Mouse (Mus musculus): ENCODE measurements at regions not wholly inside any gene's neighbourhood (a gene's known extent, or its start where the extent isn't known, plus 50 kb on each side); places are given as distances from the start of the nearest gene placed in this dataset.
A peak's percentile ranks its signal among the peaks of the same experiment; 100 is the strongest.

DNA sequence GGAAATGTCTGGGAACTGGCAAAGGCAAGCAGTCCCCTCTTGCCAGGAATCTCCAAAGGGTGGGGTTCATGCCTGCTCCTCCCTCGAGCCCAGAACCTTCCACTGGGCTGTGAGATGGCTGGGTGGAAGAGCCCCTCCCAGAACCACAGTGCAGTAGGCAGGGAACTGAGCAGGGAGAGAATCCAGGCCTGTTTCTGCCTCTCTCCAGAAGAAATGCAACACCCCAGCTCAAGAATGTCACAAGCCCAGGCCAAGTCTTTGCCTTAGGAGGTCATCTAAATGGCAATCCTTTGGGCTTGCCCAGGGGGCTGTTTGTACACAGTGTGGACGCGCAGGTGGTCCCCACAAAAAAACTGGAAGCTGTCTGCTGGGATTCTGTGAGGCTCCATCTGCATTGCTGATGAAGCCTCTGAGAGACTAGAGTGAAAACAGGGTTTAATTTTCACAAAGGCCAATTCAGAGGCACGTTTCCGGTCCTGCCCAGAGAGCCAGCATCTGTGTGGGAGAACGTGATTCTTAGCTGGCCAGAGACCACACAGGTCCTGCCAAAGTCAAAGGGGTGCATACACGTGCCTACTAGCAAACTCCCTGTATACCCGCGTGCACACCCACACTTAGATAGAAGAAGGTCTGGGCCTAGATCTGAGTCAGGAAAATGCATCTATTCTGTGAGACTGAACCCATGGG, 129.0 kb downstream of the Hmg20a start:
- ATAC-seq (ENCODE audit: low TSS enrichment): no peak

DNA sequence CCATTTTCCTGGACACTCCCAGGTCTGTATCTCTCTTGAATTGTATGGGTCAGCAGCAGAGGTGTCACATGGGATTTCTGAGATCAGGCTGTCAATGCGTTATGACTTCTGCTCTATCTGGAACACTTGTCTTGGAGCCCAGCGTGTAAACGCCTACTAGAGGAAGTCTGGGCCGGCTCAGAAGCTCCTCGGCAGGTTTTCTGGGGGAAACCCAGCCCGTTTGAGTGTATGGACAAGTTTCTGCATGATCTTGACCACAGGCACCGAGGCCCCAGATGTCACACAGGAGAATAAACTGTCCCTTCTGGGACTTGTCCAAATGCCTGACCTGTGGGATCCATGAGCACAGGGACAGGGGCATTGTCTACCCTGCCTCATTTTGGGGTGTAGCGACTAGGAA, 131.4 kb downstream of the Hmg20a start:
- ATAC-seq (ENCODE audit: low TSS enrichment): no peak

DNA sequence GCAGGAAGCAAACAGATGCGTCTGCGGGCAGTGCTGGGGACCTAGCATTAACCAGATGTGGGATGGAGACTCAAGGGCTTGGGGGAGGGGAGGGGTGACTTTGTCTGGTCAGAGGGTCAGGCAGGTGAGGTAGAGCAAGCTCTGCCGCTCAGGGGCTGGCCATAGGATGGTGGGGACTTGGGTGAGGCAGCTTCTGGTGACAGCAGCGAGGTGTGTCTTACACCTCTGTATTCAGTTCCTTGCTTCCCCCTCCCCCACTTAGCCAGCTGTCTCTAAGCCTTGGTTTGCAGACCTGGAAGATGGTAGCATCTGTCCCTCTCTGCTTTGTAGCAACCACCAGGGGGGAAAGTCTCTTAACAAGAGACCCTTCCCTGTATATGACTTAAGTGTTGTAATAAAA, 131.8 kb downstream of the Hmg20a start:
- no peak for ATAC-seq (ENCODE audit: low TSS enrichment)

DNA sequence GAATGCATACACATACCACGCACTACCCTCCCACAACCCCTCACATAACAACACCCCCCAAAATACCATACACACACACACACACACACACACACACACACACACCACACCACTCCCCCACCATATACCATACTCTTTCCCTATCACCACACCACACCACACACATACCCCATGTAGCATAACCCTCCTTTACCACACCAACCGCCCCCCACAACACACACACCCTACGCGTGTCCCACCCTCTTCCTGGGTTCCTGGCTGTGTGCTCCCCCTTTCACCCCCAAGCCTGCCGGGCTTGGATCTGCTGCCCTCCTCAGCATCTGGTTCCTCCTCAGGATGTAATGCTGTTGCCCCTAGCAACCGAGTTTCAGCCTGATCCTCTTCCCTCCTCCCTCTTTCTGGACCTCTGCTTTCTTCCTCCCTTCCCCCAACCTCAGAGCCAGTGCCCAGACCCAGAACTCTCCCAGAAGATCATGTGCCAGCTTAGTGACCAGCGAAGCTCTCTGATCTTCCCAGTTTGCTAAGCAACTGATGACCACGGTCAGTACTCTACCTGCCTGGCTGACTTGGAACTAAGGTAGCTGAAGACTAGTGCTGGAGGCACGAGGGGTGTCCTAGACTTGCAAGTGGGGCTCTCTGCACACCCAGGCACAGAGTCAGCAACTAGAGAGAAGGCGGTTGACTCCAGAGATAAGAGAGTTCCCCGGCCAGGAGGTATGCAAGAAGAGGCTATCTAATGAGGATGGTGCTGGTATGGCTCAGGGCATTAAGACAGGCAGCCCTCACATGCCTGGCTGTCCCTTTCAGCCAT, 133.2 kb downstream of the Hmg20a start:
- ATAC-seq (ENCODE audit: low TSS enrichment): peak; percentile 69

DNA sequence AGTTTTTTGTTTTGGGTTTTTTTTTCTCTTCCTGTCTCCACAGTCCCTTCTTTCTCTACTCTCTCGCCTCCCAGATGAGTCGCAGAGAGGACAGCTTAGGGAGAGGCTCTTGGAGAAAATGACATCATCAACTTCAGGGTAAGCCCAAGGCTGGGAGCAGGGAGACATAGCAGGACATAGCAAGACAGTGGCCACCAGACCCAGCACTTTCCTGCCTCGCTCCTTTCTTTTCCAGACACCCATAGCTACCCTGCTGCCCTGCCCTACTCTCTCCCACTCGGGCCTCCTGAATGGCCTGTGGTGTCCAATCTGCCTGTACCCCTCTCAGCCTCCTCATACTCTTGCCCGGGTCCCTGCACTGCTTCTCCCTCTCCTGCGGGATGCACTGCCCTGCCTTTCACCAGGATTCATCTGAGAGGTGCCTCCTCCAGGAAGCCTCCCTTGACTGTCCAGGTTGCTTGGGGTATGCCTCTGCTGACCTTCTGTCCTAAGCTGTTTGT, 133.8 kb downstream of the Hmg20a start:
- 0 out of 2 replicates have a peak, but pooled peaks have one; percentile 11 for ATAC-seq (ENCODE audit: low TSS enrichment)

DNA sequence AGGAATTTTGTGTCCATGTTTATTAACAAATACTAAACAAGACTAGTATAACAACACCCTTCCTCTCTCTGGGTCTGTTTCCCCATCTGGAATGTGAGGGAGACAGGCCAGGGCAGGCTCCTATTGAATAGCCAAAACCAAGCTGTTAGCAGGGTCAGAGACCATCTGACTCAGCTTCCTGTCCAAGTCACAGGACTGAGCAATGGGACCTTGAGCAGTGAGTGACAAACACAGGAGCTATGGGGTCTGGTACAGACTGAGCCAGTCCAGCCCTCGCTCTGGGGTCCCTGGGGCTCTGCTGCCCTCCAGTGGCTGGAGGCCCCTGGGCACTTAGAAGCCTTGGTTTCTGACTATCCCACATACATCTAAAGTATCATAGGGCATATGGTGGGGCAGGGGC, 134.4 kb downstream of the Hmg20a start:
- ATAC-seq (ENCODE audit: low TSS enrichment): peak; percentile 79; the same call in 1 of the 2 replicates

DNA sequence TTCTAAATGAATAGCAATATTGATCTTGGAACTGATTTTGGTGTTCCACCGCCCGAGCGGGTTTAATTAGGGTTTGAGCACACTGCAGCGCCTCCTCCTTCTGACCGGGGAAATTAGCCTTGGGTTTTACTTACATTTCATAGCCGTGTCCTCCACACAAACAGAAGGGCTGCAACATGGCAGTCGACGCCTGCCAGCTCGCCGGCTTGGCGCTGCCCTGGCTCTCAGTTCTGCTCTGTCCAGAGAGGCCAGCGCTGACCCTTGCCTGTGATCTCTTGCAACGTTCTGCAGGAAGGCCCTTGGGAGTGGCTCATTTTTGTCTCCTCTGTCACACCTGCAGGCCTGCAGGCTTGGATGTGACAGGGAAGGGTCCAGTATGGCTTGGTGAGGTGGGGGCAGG, 135.2 kb downstream of the Hmg20a start:
- no peak for ATAC-seq (ENCODE audit: low TSS enrichment)

DNA sequence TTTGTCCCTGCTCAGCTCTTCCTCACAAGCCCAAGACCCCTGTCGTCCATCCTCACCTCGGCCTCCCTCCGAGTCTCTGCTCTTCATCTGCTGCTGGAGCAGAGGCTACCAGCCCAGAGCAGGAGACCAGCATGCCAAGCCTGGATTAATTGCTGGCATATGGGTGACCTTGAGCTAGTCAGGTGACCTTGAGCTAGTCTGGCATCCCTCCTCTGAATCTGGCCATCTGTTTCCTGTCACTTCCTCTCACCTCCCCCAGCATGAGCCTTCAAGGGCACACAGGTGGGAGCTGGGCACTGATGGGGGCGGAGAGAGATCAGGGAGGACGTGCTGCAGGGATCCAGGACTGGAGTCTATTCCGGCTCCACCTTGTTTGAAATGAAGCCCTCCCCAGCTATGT, 135.7 kb downstream of the Hmg20a start:
- ATAC-seq (ENCODE audit: low TSS enrichment): no peak

DNA sequence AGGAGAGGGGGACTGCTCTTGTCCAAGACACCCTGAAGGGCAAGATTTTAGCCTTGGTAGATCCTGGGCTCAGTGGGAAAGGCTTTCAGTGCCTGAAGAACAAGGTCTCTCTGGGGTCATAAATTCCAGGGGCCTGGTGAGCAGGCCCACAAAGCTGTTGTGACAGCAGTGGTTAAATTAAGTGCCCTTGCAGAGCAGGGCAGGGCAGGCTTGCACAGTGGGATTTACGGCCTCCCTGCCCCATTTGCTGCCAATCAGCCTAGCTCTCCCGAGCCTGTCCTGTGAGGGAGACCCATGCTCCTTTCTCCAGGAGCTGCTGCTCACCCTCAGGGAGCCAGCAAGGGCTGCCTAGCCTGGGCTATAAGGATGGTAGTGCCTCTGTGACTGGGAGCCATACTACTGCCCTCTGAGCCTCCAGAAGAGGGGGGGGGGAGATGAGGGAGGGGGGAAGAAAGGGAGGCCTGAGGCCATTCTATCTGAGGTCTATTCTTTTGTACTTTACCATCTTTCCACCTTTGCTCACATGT, 141.3 kb downstream of the Hmg20a start:
- ATAC-seq (ENCODE audit: low TSS enrichment): no peak

DNA sequence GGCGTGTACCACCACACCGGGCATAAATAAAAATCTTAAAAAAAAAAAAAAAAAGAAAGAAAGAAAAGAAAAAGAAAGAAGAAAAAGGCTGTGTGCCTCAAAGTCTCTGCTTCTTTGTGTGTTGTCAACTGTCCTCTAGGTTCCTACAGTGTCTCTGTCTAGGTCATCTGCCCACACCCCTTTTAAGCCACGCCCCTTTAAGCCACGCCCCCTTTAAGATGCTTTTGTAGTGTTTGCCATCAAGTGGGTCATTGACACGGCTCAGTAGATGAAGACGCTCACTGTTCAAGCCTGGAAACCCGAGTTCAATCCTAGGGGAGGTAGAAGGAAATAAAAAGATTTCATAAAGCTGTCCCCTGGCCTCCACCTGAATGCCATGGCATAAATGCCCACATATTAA, 144.0 kb downstream of the Hmg20a start:
- ATAC-seq (ENCODE audit: low TSS enrichment): no peak

DNA sequence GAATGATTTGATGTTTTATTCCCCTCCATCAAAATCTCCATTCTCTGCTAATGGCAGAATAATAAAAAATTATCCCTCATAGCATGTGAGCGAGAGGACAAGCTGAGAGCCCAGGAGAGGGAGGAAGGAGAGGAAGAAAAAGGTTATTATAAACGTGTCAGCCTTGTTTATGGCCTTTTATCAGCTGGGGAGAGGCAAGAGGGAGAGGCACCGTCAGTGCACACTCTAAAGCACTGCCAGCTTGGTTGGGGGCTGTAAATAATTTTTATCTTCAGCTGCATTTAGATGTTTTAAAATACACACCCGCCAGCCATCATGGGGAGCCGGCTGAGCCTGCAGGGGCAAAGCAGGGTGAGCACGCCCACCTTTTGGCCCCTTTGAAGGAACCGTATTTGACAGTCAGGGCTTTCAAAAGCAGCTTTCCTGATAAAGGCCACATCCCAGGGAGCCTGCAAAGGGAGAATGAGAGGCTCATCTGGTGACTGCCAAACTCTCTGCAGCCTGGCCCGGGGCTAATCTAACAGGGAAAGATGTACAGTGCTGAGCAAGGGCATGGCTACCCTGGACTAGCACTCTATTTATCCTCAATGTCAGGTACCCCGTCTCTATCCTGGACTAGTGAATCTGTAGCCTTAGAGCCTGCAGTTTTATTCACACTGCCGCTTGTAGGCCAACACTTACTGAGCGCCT, 145.8 kb downstream of the Hmg20a start:
- ATAC-seq (ENCODE audit: low TSS enrichment): no peak

Data from frontal cortex, adult (tissue).